Mouse (Mus musculus): ENCODE data around the gene Il9.

DNA sequence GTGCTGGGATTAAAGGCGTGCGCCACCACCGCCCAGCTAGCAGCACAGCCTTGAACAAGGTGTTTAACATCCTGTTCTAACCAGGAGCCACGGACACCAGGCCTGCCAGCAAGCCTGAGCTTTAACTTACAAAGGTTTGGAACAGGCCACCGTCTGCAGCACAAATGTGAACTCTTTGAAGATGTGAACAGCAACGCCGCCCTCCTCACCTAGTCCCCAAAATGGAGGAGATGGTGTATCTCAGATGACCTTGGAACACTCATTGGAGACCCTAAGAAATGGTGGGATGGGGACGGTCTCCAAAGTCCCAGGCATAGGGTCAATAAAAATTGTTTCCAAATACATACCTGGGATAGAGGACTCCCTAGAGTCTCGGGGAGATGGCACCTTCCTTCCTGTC lies 9.4 kb downstream of the Il9 start:
- TF ChIP-seq CTCF (IDR thresholded peaks at IDR 0.05 in 2 of 3, conservative IDR thresholded peaks at IDR 0.05 in 1 of 3; ENCODE audit: control insufficient read depth in 1 of 3, insufficient read depth in 1 of 3, low read depth in 2 of 3, low read length in 3 of 3, poor library complexity in 1 of 3, severe bottlenecking in 1 of 3) = no peak
- TF ChIP-seq USF1 (IDR thresholded peaks at IDR 0.05; ENCODE audit: low read depth, low read length) = no peak
- TF ChIP-seq NRF1 (IDR thresholded peaks at IDR 0.05; ENCODE audit: insufficient read depth, low read depth, low read length, poor library complexity, severe bottlenecking) = no peak
- TF ChIP-seq ZC3H11A (IDR thresholded peaks at IDR 0.05; ENCODE audit: low read depth, low read length) = no peak
- no peak for TF ChIP-seq MEF2A (IDR thresholded peaks at IDR 0.05; ENCODE audit: extremely low read depth, insufficient replicate concordance, low read depth, low read length, poor library complexity, severe bottlenecking)
- TF ChIP-seq POLR2A (IDR thresholded peaks at IDR 0.05; ENCODE audit: control insufficient read depth in 1 of 2, insufficient read depth in 1 of 2, low read depth in 1 of 2, low read length in 2 of 2, poor library complexity in 1 of 2) = no peak
- no peak for TF ChIP-seq RCOR1 (IDR thresholded peaks at IDR 0.05; ENCODE audit: low read depth, low read length)

All from MEL (cell line).